Mouse (Mus musculus): Measurements from ENCODE around the gene Odf3l2. TPM values are rescaled to one million over a fixed set of nuclear protein-coding genes. Genes with fewer than 3 reads are reported as not detected.

Odf3l2 gene
- polyA plus RNA-seq, 1 experiment = not detected

- TF ChIP-seq CTCF (IDR thresholded peaks at IDR 0.05; ENCODE audit: insufficient read depth, low read depth, low read length) = no peak
- TF ChIP-seq POLR2A (IDR thresholded peaks at IDR 0.05; ENCODE audit: insufficient read depth, low read depth, low read length) = peak; percentile 78
- Histone ChIP-seq H3K27ac (ENCODE audit: insufficient read depth, low read depth, low read length) (peak within 1 kb of the TSS; percentile 77), H3K4me1 (ENCODE audit: control insufficient read depth, insufficient read depth, low read length) (peaks cover 29% of the 10 kb centered on the region), H3K4me3 (ENCODE audit: insufficient read depth, low read depth, low read length) (peak within 1 kb of the TSS; percentile 87)
- WGBS = 1% methylated on average over 116 of the region's 116 CpGs
Observed at GRCm38 (mm10) chr10:79637128-79638110, 8.1 kb downstream of the Odf3l2 start, which contains the start of gene Shc2. TSS of gene Shc2 (minus strand) at chr10:79637918.

- Histone ChIP-seq H3K27ac (ENCODE audit: insufficient read depth, low read depth, low read length) (no peak overlapping the region), H3K4me3 (ENCODE audit: insufficient read depth, low read depth, low read length) (peak overlapping the region; percentile 87; the same call in 1 of the 2 replicates), H3K4me1 (ENCODE audit: control insufficient read depth, insufficient read depth, low read length) (peaks cover 29% of the 10 kb centered on the region)
- WGBS = 79% methylated on average over 8 of the region's 8 CpGs
- TF ChIP-seq POLR2A (IDR thresholded peaks at IDR 0.05; ENCODE audit: insufficient read depth, low read depth, low read length) = no peak
- no peak for TF ChIP-seq CTCF (IDR thresholded peaks at IDR 0.05; ENCODE audit: insufficient read depth, low read depth, low read length)
Observed at GRCm38 (mm10) chr10:79636287-79636686, 9.3 kb downstream of the Odf3l2 start.

GRCm38 (mm10) chr10:79633006-79633777, 12.3 kb downstream of the Odf3l2 start:
- no peak overlapping the region for H3K4me3 ChIP-seq (ENCODE audit: insufficient read depth, low read depth, low read length)
- no peak overlapping the region for H3K27ac ChIP-seq (ENCODE audit: insufficient read depth, low read depth, low read length)
- 80% methylated on average over 17 of the region's 17 CpGs for WGBS
- TF ChIP-seq CTCF (IDR thresholded peaks at IDR 0.05; ENCODE audit: insufficient read depth, low read depth, low read length) (no peak), POLR2A (IDR thresholded peaks at IDR 0.05; ENCODE audit: insufficient read depth, low read depth, low read length) (no peak)
- H3K4me1 ChIP-seq (ENCODE audit: control insufficient read depth, insufficient read depth, low read length) = peaks cover 21% of the 10 kb centered on the region

- 55% methylated on average over 4 of the region's 4 CpGs for WGBS
- H3K27ac ChIP-seq (ENCODE audit: insufficient read depth, low read depth, low read length) = no peak overlapping the region
- H3K4me3 ChIP-seq (ENCODE audit: insufficient read depth, low read depth, low read length) = no peak overlapping the region
- TF ChIP-seq POLR2A (IDR thresholded peaks at IDR 0.05; ENCODE audit: insufficient read depth, low read depth, low read length) (no peak), CTCF (IDR thresholded peaks at IDR 0.05; ENCODE audit: insufficient read depth, low read depth, low read length) (no peak)
- peaks cover 18% of the 10 kb centered on the region for H3K4me1 ChIP-seq (ENCODE audit: control insufficient read depth, insufficient read depth, low read length)
Observed at GRCm38 (mm10) chr10:79631432-79631831, 14.1 kb downstream of the Odf3l2 start.

- Histone ChIP-seq H3K4me3 (ENCODE audit: insufficient read depth, low read depth, low read length) (no peak overlapping the region), H3K4me1 (ENCODE audit: control insufficient read depth, insufficient read depth, low read length) (peaks cover 14% of the 10 kb centered on the region), H3K27ac (ENCODE audit: insufficient read depth, low read depth, low read length) (no peak overlapping the region)
- WGBS = 79% methylated on average over 5 of the region's 5 CpGs
- TF ChIP-seq POLR2A (IDR thresholded peaks at IDR 0.05; ENCODE audit: insufficient read depth, low read depth, low read length) (no peak), CTCF (IDR thresholded peaks at IDR 0.05; ENCODE audit: insufficient read depth, low read depth, low read length) (no peak)
Observed at GRCm38 (mm10) chr10:79628377-79628776, 17.2 kb downstream of the Odf3l2 start.

GRCm38 (mm10) chr10:79626156-79626555, 19.4 kb downstream of the Odf3l2 start:
- peaks cover 10% of the 10 kb centered on the region; the same call in 1 of the 2 replicates for H3K4me1 ChIP-seq (ENCODE audit: control insufficient read depth, insufficient read depth, low read length)
- no peak for TF ChIP-seq POLR2A (IDR thresholded peaks at IDR 0.05; ENCODE audit: insufficient read depth, low read depth, low read length)
- TF ChIP-seq CTCF (IDR thresholded peaks at IDR 0.05; ENCODE audit: insufficient read depth, low read depth, low read length) = no peak
- no peak overlapping the region for H3K4me3 ChIP-seq (ENCODE audit: insufficient read depth, low read depth, low read length)
- H3K27ac ChIP-seq (ENCODE audit: insufficient read depth, low read depth, low read length) = no peak overlapping the region
- 64% methylated on average over 10 of the region's 10 CpGs for WGBS

- no peak for TF ChIP-seq POLR2A (IDR thresholded peaks at IDR 0.05; ENCODE audit: insufficient read depth, low read depth, low read length)
- no peak for TF ChIP-seq CTCF (IDR thresholded peaks at IDR 0.05; ENCODE audit: insufficient read depth, low read depth, low read length)
- H3K4me1 ChIP-seq (ENCODE audit: control insufficient read depth, insufficient read depth, low read length) = peaks cover 10% of the 10 kb centered on the region; the same call in 1 of the 2 replicates
- H3K4me3 ChIP-seq (ENCODE audit: insufficient read depth, low read depth, low read length) = no peak overlapping the region
- WGBS = 83% methylated on average over 9 of the region's 9 CpGs
- no peak overlapping the region for H3K27ac ChIP-seq (ENCODE audit: insufficient read depth, low read depth, low read length)
Observed at GRCm38 (mm10) chr10:79625398-79625797, 20.1 kb downstream of the Odf3l2 start.

- WGBS = 56% methylated on average over 12 of the region's 12 CpGs
- peaks cover 10% of the 10 kb centered on the region; the same call in 1 of the 2 replicates for H3K4me1 ChIP-seq (ENCODE audit: control insufficient read depth, insufficient read depth, low read length)
- H3K27ac ChIP-seq (ENCODE audit: insufficient read depth, low read depth, low read length) = no peak overlapping the region
- H3K4me3 ChIP-seq (ENCODE audit: insufficient read depth, low read depth, low read length) = no peak overlapping the region
- no peak for TF ChIP-seq POLR2A (IDR thresholded peaks at IDR 0.05; ENCODE audit: insufficient read depth, low read depth, low read length)
- no peak for TF ChIP-seq CTCF (IDR thresholded peaks at IDR 0.05; ENCODE audit: insufficient read depth, low read depth, low read length)
Observed at GRCm38 (mm10) chr10:79623950-79624349, 21.6 kb downstream of the Odf3l2 start.

All from olfactory bulb, adult 2 months (tissue).